In the genomic region with DNA sequence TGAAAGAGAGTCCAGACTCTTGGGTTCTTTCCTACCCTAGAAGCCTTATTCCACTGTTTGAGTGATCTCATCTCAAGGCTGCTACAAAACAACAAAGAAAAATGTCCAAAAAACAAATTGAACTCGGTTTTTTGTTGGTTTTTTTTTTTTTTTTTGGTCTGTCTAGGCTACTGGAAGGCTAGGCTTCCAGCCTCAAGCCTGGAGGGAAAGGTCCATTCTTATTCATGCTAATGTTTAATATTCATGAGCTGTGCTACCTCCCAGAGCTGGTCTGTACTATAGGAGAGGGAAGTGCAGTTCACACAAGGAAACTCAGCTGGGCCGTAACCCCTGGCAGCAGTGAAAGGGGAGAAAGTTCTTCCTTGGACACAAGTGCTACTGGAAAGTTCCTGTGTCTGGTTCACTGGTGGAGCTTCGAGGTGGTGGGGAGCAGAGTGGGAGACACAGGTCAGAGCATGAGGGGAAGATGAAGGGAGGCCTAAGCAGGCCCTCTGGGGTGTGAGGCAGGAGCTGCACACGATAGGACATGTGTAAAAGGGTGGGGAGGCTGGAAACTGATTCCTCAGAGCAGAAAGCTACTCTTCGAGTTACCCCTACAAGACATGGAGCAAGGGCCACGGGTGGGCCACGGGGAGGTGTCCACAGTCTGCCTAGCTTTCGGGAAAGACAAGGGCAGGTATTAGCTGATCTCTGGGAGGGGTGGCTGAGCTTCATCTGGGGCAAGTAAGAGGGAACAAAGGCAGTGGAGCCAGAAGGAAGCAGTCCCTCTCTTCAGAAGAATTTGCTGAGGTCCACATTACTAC, we compare ENCODE assay signal across 8 mouse cellular contexts. TPM values are rescaled to one million over a fixed set of nuclear protein-coding genes. Genes with fewer than 3 reads are reported as not detected.
DNase-seq lines count a peak whose midpoint lies in the region; ATAC-seq and TF ChIP-seq lines count a peak whose summit lies in the region.

No protein-coding gene starts in this region.

- TF ChIP-seq POLR2A in small intestine, adult 2 months (IDR thresholded peaks at IDR 0.05; ENCODE audit: low read depth, low read length): no peak

- 39% methylated on average over 8 of the region's 8 CpGs for WGBS in embryonic facial prominence, embryonic 11.5 days
- WGBS in hindbrain, embryonic 14.5 days: 34% methylated on average over 8 of the region's 8 CpGs
- WGBS in liver, embryonic 12.5 days (ENCODE audit: insufficient replicate concordance): 21% methylated on average over 8 of the region's 8 CpGs
- WGBS in small intestine, adult 2 months: 5% methylated on average over 8 of the region's 8 CpGs

- H3K9ac ChIP-seq in embryonic facial prominence, embryonic 11.5 days (replicated peaks; ENCODE audit: low read length): peak overlapping the region; percentile 49
- H3K9ac ChIP-seq in hindbrain, embryonic 14.5 days: peak overlapping the region; percentile 86
- H3K9ac ChIP-seq in liver, embryonic 12.5 days: peak overlapping the region; percentile 87

- H3K4me1 ChIP-seq in embryonic facial prominence, embryonic 11.5 days (ENCODE audit: control insufficient read depth, insufficient read depth, low read length): peaks cover 4% of the 10 kb centered on the region
- peaks cover 36% of the 10 kb centered on the region for H3K4me1 ChIP-seq in hindbrain, embryonic 14.5 days (replicated peaks; ENCODE audit: control insufficient read depth, insufficient read depth, low read length)
- peaks cover 58% of the 10 kb centered on the region for H3K4me1 ChIP-seq in liver, embryonic 12.5 days
- peaks cover 26% of the 10 kb centered on the region for H3K4me1 ChIP-seq in small intestine, adult 2 months (ENCODE audit: control insufficient read depth, insufficient read depth, insufficient read length, low read length)

- peak overlapping the region; percentile 31; the same call in 1 of the 2 replicates for H3K27ac ChIP-seq in embryonic facial prominence, embryonic 11.5 days (replicated peaks; ENCODE audit: low read depth, low read length)
- H3K27ac ChIP-seq in hindbrain, embryonic 14.5 days: peak overlapping the region; percentile 98
- peak overlapping the region; percentile 86 for H3K27ac ChIP-seq in liver, embryonic 12.5 days
- peak overlapping the region; percentile 100 for H3K27ac ChIP-seq in small intestine, adult 2 months (ENCODE audit: insufficient read depth, low read depth, low read length)

- peak overlapping the region; percentile 63 for H3K4me3 ChIP-seq in embryonic facial prominence, embryonic 11.5 days (ENCODE audit: low read depth, low read length)
- H3K4me3 ChIP-seq in hindbrain, embryonic 14.5 days (replicated peaks; ENCODE audit: low read length): peak overlapping the region; percentile 67
- peak overlapping the region; percentile 70 for H3K4me3 ChIP-seq in liver, embryonic 12.5 days
- peak overlapping the region; percentile 84 for H3K4me3 ChIP-seq in small intestine, adult 2 months (ENCODE audit: low read depth, low read length)

- no peak for ATAC-seq in embryonic facial prominence, embryonic 11.5 days (replicated peaks; ENCODE audit: insufficient number of reproducible peaks, low FRiP score, low TSS enrichment, low read depth)
- peak; percentile 29; the same call in 1 of the 2 replicates for ATAC-seq in hindbrain, embryonic 14.5 days (ENCODE audit: low FRiP score)
- peak; percentile 31 for ATAC-seq in liver, embryonic 12.5 days

- peaks cover 5% of the 10 kb centered on the region for H3K36me3 ChIP-seq in embryonic facial prominence, embryonic 11.5 days (replicated peaks; ENCODE audit: control insufficient read depth, insufficient read depth, low read depth, low read length)
- H3K36me3 ChIP-seq in hindbrain, embryonic 14.5 days (replicated peaks; ENCODE audit: control insufficient read depth, insufficient read depth): peaks cover 48% of the 10 kb centered on the region
- H3K36me3 ChIP-seq in liver, embryonic 12.5 days: peaks cover 49% of the 10 kb centered on the region
- peaks cover 41% of the 10 kb centered on the region for H3K36me3 ChIP-seq in small intestine, adult 2 months (ENCODE audit: control insufficient read depth, insufficient read depth, low read length)

- peak; percentile 36 for DNase-seq in adrenal gland, postnatal 14 days
- no peak for DNase-seq in adrenal gland, postnatal 4 days (ENCODE audit: low spot score in 2 of 2)
- no peak for DNase-seq in embryonic facial prominence, embryonic 11.5 days (ENCODE audit: low spot score)
- peak; percentile 32 for DNase-seq in hindbrain, embryonic 14.5 days (ENCODE audit: low spot score)
- DNase-seq in cerebellum, adult 11 months: no peak
- no peak for DNase-seq in frontal cortex, postnatal 14 days (ENCODE audit: low spot score in 2 of 2)

- no peaks in the 10 kb centered on the region for H3K27me3 ChIP-seq in embryonic facial prominence, embryonic 11.5 days (ENCODE audit: control insufficient read depth, insufficient read depth, low read length)
- no peaks in the 10 kb centered on the region for H3K27me3 ChIP-seq in hindbrain, embryonic 14.5 days (ENCODE audit: control insufficient read depth, insufficient read depth, low read length)
- H3K27me3 ChIP-seq in liver, embryonic 12.5 days (replicated peaks): no peaks in the 10 kb centered on the region
- H3K27me3 ChIP-seq in small intestine, adult 2 months (ENCODE audit: control insufficient read depth, insufficient read depth, low read length): no peaks in the 10 kb centered on the region

- no peak for TF ChIP-seq CTCF in small intestine, adult 2 months (IDR thresholded peaks at IDR 0.05; ENCODE audit: extremely low read depth, insufficient read length, insufficient replicate concordance, low read depth, low read length)

- H3K4me2 ChIP-seq in embryonic facial prominence, embryonic 11.5 days (ENCODE audit: low read depth, low read length): peak overlapping the region; percentile 89
- peak overlapping the region; percentile 70 for H3K4me2 ChIP-seq in hindbrain, embryonic 14.5 days (replicated peaks)
- H3K4me2 ChIP-seq in liver, embryonic 12.5 days: peak overlapping the region; percentile 95

- no peaks in the 10 kb centered on the region for H3K9me3 ChIP-seq in embryonic facial prominence, embryonic 11.5 days (replicated peaks; ENCODE audit: control insufficient read depth, low read length)
- no peaks in the 10 kb centered on the region for H3K9me3 ChIP-seq in hindbrain, embryonic 14.5 days (ENCODE audit: control insufficient read depth, low read length)
- H3K9me3 ChIP-seq in liver, embryonic 12.5 days (replicated peaks): no peaks in the 10 kb centered on the region

RNA-seq across cellular contexts. Expression of a gene that starts 1.3 kb away (rescaled TPM):
- 6.9 and 15.1 TPM in 2 replicates for total RNA-seq in adrenal gland, postnatal 14 days (2021)
- total RNA-seq in adrenal gland, postnatal 4 days (2021): 10 to 100 TPM; 18.5 to 26.7 TPM
- polyA plus RNA-seq in embryonic facial prominence, embryonic 11.5 days (2014; fragmentation: Nextera tagmentation; extraction: Ambion mirVana): 52.9 and 56.9 TPM in 2 replicates
- 560 and 570 TPM in 2 replicates for polyA plus RNA-seq in hindbrain, embryonic 14.5 days (2014; fragmentation: Nextera tagmentation; extraction: Ambion mirVana)
- 4.3 and 4.5 TPM in 2 replicates for polyA plus RNA-seq in liver, embryonic 12.5 days (2016; fragmentation: Nextera tagmentation; extraction: Ambion mirVana)
- polyA plus RNA-seq in small intestine, adult 2 months (2012; rRNA removed): 13.1 and 14.0 TPM in 2 replicates

RNA-seq across cellular contexts. Expression of a gene that starts 2.2 kb away (rescaled TPM):
- 63.3 and 80.3 TPM in 2 replicates for total RNA-seq in adrenal gland, postnatal 14 days (2021)
- total RNA-seq in adrenal gland, postnatal 4 days (2021): 10 to 100 TPM; 82.6 to 93.1 TPM
- polyA plus RNA-seq in embryonic facial prominence, embryonic 11.5 days (2014; fragmentation: Nextera tagmentation; extraction: Ambion mirVana): 93.9 and 105 TPM in 2 replicates
- polyA plus RNA-seq in hindbrain, embryonic 14.5 days (2014; fragmentation: Nextera tagmentation; extraction: Ambion mirVana): 65.0 and 70.1 TPM in 2 replicates
- 59.6 and 60.9 TPM in 2 replicates for polyA plus RNA-seq in liver, embryonic 12.5 days (2016; fragmentation: Nextera tagmentation; extraction: Ambion mirVana)
- 26.1 and 41.6 TPM in 2 replicates for polyA plus RNA-seq in small intestine, adult 2 months (2012; rRNA removed)

RNA-seq across cellular contexts. Expression of a gene that starts 10.7 kb away (rescaled TPM):
- not detected in 2 replicates for total RNA-seq in adrenal gland, postnatal 14 days (2021)
- under 1 TPM; 0.17 to 0.25 TPM for total RNA-seq in adrenal gland, postnatal 4 days (2021)
- 0.54 TPM in 1 of 2 replicates, not detected in the other for polyA plus RNA-seq in embryonic facial prominence, embryonic 11.5 days (2014; fragmentation: Nextera tagmentation; extraction: Ambion mirVana)
- polyA plus RNA-seq in hindbrain, embryonic 14.5 days (2014; fragmentation: Nextera tagmentation; extraction: Ambion mirVana): 0.16 TPM in 1 of 2 replicates, not detected in the other
- 0.33 and 0.38 TPM in 2 replicates for polyA plus RNA-seq in liver, embryonic 12.5 days (2016; fragmentation: Nextera tagmentation; extraction: Ambion mirVana)
- polyA plus RNA-seq in small intestine, adult 2 months (2012; rRNA removed): 0.13 and 0.18 TPM in 2 replicates

RNA-seq across cellular contexts. Expression of a gene that starts 13.0 kb away (rescaled TPM):
- 22.6 and 26.4 TPM in 2 replicates for total RNA-seq in adrenal gland, postnatal 14 days (2021)
- 10 to 100 TPM; 33.0 to 35.0 TPM for total RNA-seq in adrenal gland, postnatal 4 days (2021)
- polyA plus RNA-seq in embryonic facial prominence, embryonic 11.5 days (2014; fragmentation: Nextera tagmentation; extraction: Ambion mirVana): 5.7 and 6.7 TPM in 2 replicates
- polyA plus RNA-seq in hindbrain, embryonic 14.5 days (2014; fragmentation: Nextera tagmentation; extraction: Ambion mirVana): 3.0 and 3.9 TPM in 2 replicates
- 11.0 and 11.4 TPM in 2 replicates for polyA plus RNA-seq in liver, embryonic 12.5 days (2016; fragmentation: Nextera tagmentation; extraction: Ambion mirVana)
- 2.9 and 7.4 TPM in 2 replicates for polyA plus RNA-seq in small intestine, adult 2 months (2012; rRNA removed)

RNA-seq across cellular contexts. Expression of a gene that starts 20.3 kb away (rescaled TPM):
- total RNA-seq in adrenal gland, postnatal 14 days (2021): 0.19 and 0.34 TPM in 2 replicates
- total RNA-seq in adrenal gland, postnatal 4 days (2021): under 1 TPM in 1 of 2 experiments, not detected in 1; 0.90 TPM
- 2.9 and 4.0 TPM in 2 replicates for polyA plus RNA-seq in embryonic facial prominence, embryonic 11.5 days (2014; fragmentation: Nextera tagmentation; extraction: Ambion mirVana)
- 0.27 TPM in 1 of 2 replicates, not detected in the other for polyA plus RNA-seq in hindbrain, embryonic 14.5 days (2014; fragmentation: Nextera tagmentation; extraction: Ambion mirVana)
- not detected in 2 replicates for polyA plus RNA-seq in liver, embryonic 12.5 days (2016; fragmentation: Nextera tagmentation; extraction: Ambion mirVana)
- polyA plus RNA-seq in small intestine, adult 2 months (2012; rRNA removed): 0.16 and 0.58 TPM in 2 replicates

Comparison
In these comparisons a context has a peak if more than half of its experiments do, and no peak if none do; other contexts are left out.
1. DNase-seq: peak in adrenal gland, postnatal 14 days (single experiment) and hindbrain, embryonic 14.5 days (single experiment); none in adrenal gland, postnatal 4 days (0 of 2), embryonic facial prominence, embryonic 11.5 days (single experiment), cerebellum, adult 11 months (single experiment) and frontal cortex, postnatal 14 days (0 of 2).
2. H3K27ac ChIP-seq: peak in every context shown above with its lines; median percentile 100 in small intestine, adult 2 months; 98 in hindbrain, embryonic 14.5 days; 86 in liver, embryonic 12.5 days; 31 in embryonic facial prominence, embryonic 11.5 days.
3. Peak in every context shown above with its lines, with median percentiles within 50 percentile points of each other: H3K4me2 ChIP-seq, H3K4me3 ChIP-seq and H3K9ac ChIP-seq.